Mouse (Mus musculus) intestine, embryonic 14.5 days (tissue): Measurements from ENCODE around the gene Foxj2. TPM values are rescaled to one million over a fixed set of nuclear protein-coding genes. Genes with fewer than 3 reads are reported as not detected.

Experiments used
- microRNA-seq: library from miRNA; unstranded; fragments of <30 nt; microRNA quantifications from one replicate; pipeline ENCODE4, GENCODE M21; 2016
- polyA plus RNA-seq: library from polyadenylated mRNA; unstranded; fragments of >200 nt; fragmentation: Nextera tagmentation; extraction: Ambion mirVana; gene quantifications from 2 replicates; pipeline ENCODE4 v1.2.1, GENCODE M21; 2014

Foxj2 gene
- polyA plus RNA-seq, 1 experiment from 2014 or later, result 6.9 TPM

Small RNAs within 50 kb of the gene (microRNA-seq; reads per million reads assigned to microRNA genes)
- 0.42 reads per million for gene Mir7231

Other genes starting within 250 kb of the Foxj2 start
- gene Apobec1, start 217.5 kb upstream of the Foxj2 start, polyA plus RNA-seq, result 2.8 and 3.4 TPM in 2 replicates
- 0.11 TPM in 1 of 2 replicates, not detected in the other for gene Gdf3, start 209.8 kb upstream of the Foxj2 start, polyA plus RNA-seq
- gene Dppa3, start 193.5 kb upstream of the Foxj2 start, polyA plus RNA-seq, result not detected in 2 replicates
- 0.15 and 0.17 TPM in 2 replicates for gene Nanog, start 112.4 kb upstream of the Foxj2 start, polyA plus RNA-seq
- gene Slc2a3, start 18.3 kb upstream of the Foxj2 start, polyA plus RNA-seq, result 17.6 and 21.5 TPM in 2 replicates
- 1.8 and 1.9 TPM in 2 replicates for gene C3ar1, start 36.2 kb downstream of the Foxj2 start, polyA plus RNA-seq
- gene Necap1, start 54.6 kb downstream of the Foxj2 start, polyA plus RNA-seq, result 50.2 and 55.1 TPM in 2 replicates
- 3.6 and 3.9 TPM in 2 replicates for gene Clec4a1, start 101.9 kb downstream of the Foxj2 start, polyA plus RNA-seq
- gene Clec4a3, start 132.6 kb downstream of the Foxj2 start, polyA plus RNA-seq, result 1.9 and 3.7 TPM in 2 replicates
- not detected in 2 replicates for gene Clec4a4, start 170.5 kb downstream of the Foxj2 start, polyA plus RNA-seq
- not detected in 2 replicates for gene Clec4b1, start 230.0 kb downstream of the Foxj2 start, polyA plus RNA-seq